Mouse (Mus musculus) lung, adult 2 months (tissue): ENCODE results near the gene Szt2.

Experiments used
- CTCF ChIP-seq: fragments of 200-500 bp; IDR thresholded peaks from 2 replicates; pipeline ENCODE4 v1.5.1; 2011; ENCODE audit warnings: mild to moderate bottlenecking, low read length, control low read depth; ENCODE audit not compliant: insufficient read depth
- POLR2A ChIP-seq: fragments of 200-500 bp; IDR thresholded peaks from 2 replicates; pipeline ENCODE4 v1.6.1; 2011; ENCODE audit warnings: low read depth, mild to moderate bottlenecking, control low read depth, low read length, borderline replicate concordance; ENCODE audit errors: extremely low read depth

DNA sequence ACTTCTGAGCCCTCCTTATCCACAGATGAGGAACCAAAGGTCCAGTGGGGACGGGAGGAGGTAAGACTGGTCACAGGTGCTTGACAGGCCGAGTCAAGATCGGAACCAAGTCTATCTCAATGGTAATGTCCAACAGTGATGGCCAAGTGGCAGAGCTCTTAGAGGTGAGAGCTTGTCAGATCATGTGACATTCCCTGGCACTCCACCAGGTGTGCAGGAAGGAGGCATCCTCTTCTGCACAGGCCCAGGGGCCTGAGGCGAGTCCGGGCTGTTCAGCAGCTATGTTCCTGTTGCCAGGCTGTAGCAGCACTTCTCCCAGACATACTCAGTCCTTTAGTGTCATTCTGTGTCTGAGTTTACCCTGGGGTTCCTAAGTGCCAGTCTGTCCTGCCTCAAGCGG lies 46.2 kb downstream of the Szt2 start:
- no peak for TF ChIP-seq CTCF
- TF ChIP-seq POLR2A, result no peak
